In the genomic region with DNA sequence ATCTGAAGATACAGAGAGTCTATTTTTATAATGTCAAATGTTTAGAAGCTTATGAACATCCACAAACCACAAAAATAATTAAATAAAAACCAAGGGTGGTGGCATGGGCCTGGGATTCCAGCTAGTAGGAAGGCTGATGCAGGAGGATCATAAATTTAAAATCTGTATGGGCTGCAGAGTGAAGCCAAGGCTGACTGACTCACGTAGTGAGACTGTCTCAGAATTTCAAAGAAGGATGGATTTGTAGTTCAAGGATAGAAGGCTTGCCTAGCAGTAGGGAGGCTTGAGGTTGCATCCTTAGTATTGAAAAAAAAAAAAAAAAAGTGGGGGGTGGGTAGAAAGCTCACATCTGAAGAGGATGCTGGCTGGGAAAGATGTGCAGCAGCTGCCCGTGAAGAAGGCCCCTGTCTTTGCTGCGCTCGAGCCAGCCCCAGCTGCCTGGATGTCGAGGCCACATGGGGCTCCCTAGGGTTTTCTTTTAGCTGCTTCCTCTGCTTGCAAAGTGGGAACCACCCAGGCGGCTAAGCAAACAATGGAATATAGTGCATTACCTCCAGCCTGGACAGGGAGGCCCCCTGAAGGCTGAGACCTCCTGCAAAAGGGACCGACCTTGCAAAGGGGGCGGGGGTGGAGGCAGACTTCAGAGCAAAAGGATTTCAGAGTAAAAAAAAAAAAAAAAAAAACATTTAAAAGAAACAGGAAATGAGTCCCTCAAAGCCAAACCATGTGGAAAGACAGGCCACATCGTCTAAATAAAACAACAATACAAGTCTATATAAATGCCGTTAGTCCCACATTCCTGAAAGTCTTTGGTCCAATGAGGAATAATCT, we compare ENCODE assay signal across 8 mouse cellular contexts.
DNase-seq lines count a peak whose midpoint lies in the region; ATAC-seq lines count a peak whose summit lies in the region.

No protein-coding gene starts in this region.

- peak; percentile 10 for DNase-seq in thymus, postnatal 14 days
- no peak for DNase-seq in thymus, adult 18-20 months
- peak; percentile 76 for DNase-seq in embryonic facial prominence, embryonic 10.5 days (ENCODE audit: low spot score)
- peak; percentile 53 to 59 for DNase-seq in kidney, postnatal 36 days
- DNase-seq in neural tube, embryonic 11.5 days (ENCODE audit: low spot score), result peak; percentile 71
- DNase-seq in cerebellum, adult 18-20 months, result no peak
- DNase-seq in cerebellum, adult 11 months, result no peak

- H3K4me1 ChIP-seq in embryonic facial prominence, embryonic 10.5 days, result peaks cover 63% of the 10 kb centered on the region
- peaks cover 22% of the 10 kb centered on the region for H3K4me1 ChIP-seq in heart, embryonic 16.5 days (ENCODE audit: control insufficient read depth, insufficient read depth, low read length)
- H3K4me1 ChIP-seq in neural tube, embryonic 11.5 days (ENCODE audit: control insufficient read depth, insufficient read depth, low read length), result peaks cover 32% of the 10 kb centered on the region

- H3K27ac ChIP-seq in embryonic facial prominence, embryonic 10.5 days (replicated peaks), result peak overlapping the region; percentile 82
- peak overlapping the region; percentile 62 for H3K27ac ChIP-seq in heart, embryonic 16.5 days (ENCODE audit: low read length)
- peak overlapping the region; percentile 75 for H3K27ac ChIP-seq in neural tube, embryonic 11.5 days (ENCODE audit: low read depth, low read length)

- no peak for ATAC-seq in heart, embryonic 16.5 days (replicated peaks; ENCODE audit: extremely low read depth, insufficient read depth, low FRiP score)
- peak; percentile 14; the same call in 1 of the 2 replicates for ATAC-seq in neural tube, embryonic 11.5 days (ENCODE audit: insufficient read depth, low FRiP score, low TSS enrichment)

- peak overlapping the region; percentile 34 for H3K4me3 ChIP-seq in embryonic facial prominence, embryonic 10.5 days
- H3K4me3 ChIP-seq in heart, embryonic 16.5 days (ENCODE audit: low read length), result no peak overlapping the region
- H3K4me3 ChIP-seq in neural tube, embryonic 11.5 days (ENCODE audit: low read depth, low read length), result no peak overlapping the region

- H3K9me3 ChIP-seq in embryonic facial prominence, embryonic 10.5 days, result 0 out of 2 replicates have a peak, but pooled peaks cover 3% of the 10 kb centered on the region
- H3K9me3 ChIP-seq in heart, embryonic 16.5 days (replicated peaks; ENCODE audit: control insufficient read depth, low read length), result no peaks in the 10 kb centered on the region
- H3K9me3 ChIP-seq in neural tube, embryonic 11.5 days (ENCODE audit: control insufficient read depth, low read length), result no peaks in the 10 kb centered on the region

- H3K36me3 ChIP-seq in embryonic facial prominence, embryonic 10.5 days (replicated peaks), result no peaks in the 10 kb centered on the region
- H3K36me3 ChIP-seq in heart, embryonic 16.5 days (ENCODE audit: control insufficient read depth, insufficient read depth), result no peaks in the 10 kb centered on the region
- H3K36me3 ChIP-seq in neural tube, embryonic 11.5 days (ENCODE audit: control insufficient read depth, insufficient read depth, low read length), result no peaks in the 10 kb centered on the region

- H3K4me2 ChIP-seq in heart, embryonic 16.5 days (ENCODE audit: low read depth, low read length), result no peak overlapping the region
- H3K4me2 ChIP-seq in neural tube, embryonic 11.5 days (ENCODE audit: low read depth), result 0 out of 2 replicates have a peak overlapping the region, but pooled peaks have one; percentile 9

- no peak overlapping the region for H3K9ac ChIP-seq in heart, embryonic 16.5 days (ENCODE audit: low read length)
- H3K9ac ChIP-seq in neural tube, embryonic 11.5 days (ENCODE audit: low read length), result peak overlapping the region; percentile 10; the same call in 1 of the 2 replicates

- H3K27me3 ChIP-seq in embryonic facial prominence, embryonic 10.5 days (replicated peaks; ENCODE audit: low read depth, poor library complexity, severe bottlenecking), result no peaks in the 10 kb centered on the region
- H3K27me3 ChIP-seq in heart, embryonic 16.5 days (ENCODE audit: control insufficient read depth, insufficient read depth, low read length), result no peaks in the 10 kb centered on the region
- H3K27me3 ChIP-seq in neural tube, embryonic 11.5 days (ENCODE audit: control insufficient read depth, insufficient read depth, low read length), result no peaks in the 10 kb centered on the region

- WGBS in embryonic facial prominence, embryonic 10.5 days, result 4% methylated on average over 10 of the region's 10 CpGs
- WGBS in heart, embryonic 16.5 days, result 22% methylated on average over 10 of the region's 10 CpGs
- under 1% methylated on average over 10 of the region's 10 CpGs for WGBS in neural tube, embryonic 11.5 days

Comparison
In these comparisons a context has a peak if more than half of its experiments do, and no peak if none do; other contexts are left out.
1. DNase-seq: peak in thymus, postnatal 14 days (single experiment), embryonic facial prominence, embryonic 10.5 days (single experiment), kidney, postnatal 36 days (2 of 2) and neural tube, embryonic 11.5 days (single experiment); none in thymus, adult 18-20 months (0 of 2), cerebellum, adult 18-20 months (0 of 2) and cerebellum, adult 11 months (single experiment).
2. Peak in every context shown above with its lines, with median percentiles within 50 percentile points of each other: H3K27ac ChIP-seq.